Mouse (Mus musculus): Measurements from ENCODE around the gene Ndufaf8. TPM values are rescaled to one million over a fixed set of nuclear protein-coding genes. Genes with fewer than 3 reads are reported as not detected.

The Ndufaf8 gene
- polyA plus RNA-seq, 1 experiment from 2014 or later = 61.3 TPM

GRCm38 (mm10) chr11:120119936-120120541 is 21.3 kb downstream of the Ndufaf8 start:
- H3K36me3 ChIP-seq (ENCODE audit: control insufficient read depth, insufficient read depth, low read length) = peaks cover under 1% of the 10 kb centered on the region; the same call in 1 of the 2 replicates
- H3K9ac ChIP-seq (ENCODE audit: low read length) = no peak overlapping the region

GRCm38 (mm10) chr11:120120642-120121420 is 22.1 kb downstream of the Ndufaf8 start:
- peak; percentile 93 for DNase-seq (ENCODE audit: low spot score, missing footprints)
- WGBS = 83% methylated on average over 17 of the region's 17 CpGs

More at GRCm38 (mm10) chr11:120119936-120120541, 21.3 kb downstream of the Ndufaf8 start:
- ATAC-seq (ENCODE audit: low FRiP score) (no peak), DNase-seq (ENCODE audit: low spot score, missing footprints) (no peak)
- Histone ChIP-seq H3K4me2 (no peak overlapping the region), H3K27me3 (ENCODE audit: control insufficient read depth, insufficient read depth, low read length) (no peaks in the 10 kb centered on the region), H3K9me3 (ENCODE audit: control insufficient read depth, low read length) (no peaks in the 10 kb centered on the region), H3K27ac (ENCODE audit: low read depth, low read length) (no peak overlapping the region), H3K4me3 (ENCODE audit: low read depth, low read length) (no peak overlapping the region), H3K4me1 (ENCODE audit: control insufficient read depth, insufficient read depth, low read length) (no peaks in the 10 kb centered on the region)
- 90% methylated on average over 10 of the region's 10 CpGs for WGBS

GRCm38 (mm10) chr11:120122126-120122525 is 23.4 kb downstream of the Ndufaf8 start:
- DNase-seq (ENCODE audit: low spot score, missing footprints) (no peak), ATAC-seq (ENCODE audit: low FRiP score) (no peak)
- H3K4me2 ChIP-seq = no peak overlapping the region
- no peaks in the 10 kb centered on the region for H3K36me3 ChIP-seq (ENCODE audit: control insufficient read depth, insufficient read depth, low read length)
- no peak overlapping the region for H3K27ac ChIP-seq (ENCODE audit: low read depth, low read length)
- WGBS = 93% methylated on average over 12 of the region's 12 CpGs
- no peak overlapping the region for H3K9ac ChIP-seq (ENCODE audit: low read length)
- no peaks in the 10 kb centered on the region for H3K27me3 ChIP-seq (ENCODE audit: control insufficient read depth, insufficient read depth, low read length)
- no peaks in the 10 kb centered on the region for H3K4me1 ChIP-seq (ENCODE audit: control insufficient read depth, insufficient read depth, low read length)
- no peak overlapping the region for H3K4me3 ChIP-seq (ENCODE audit: low read depth, low read length)
- H3K9me3 ChIP-seq (ENCODE audit: control insufficient read depth, low read length) = no peaks in the 10 kb centered on the region

More at GRCm38 (mm10) chr11:120120642-120121420, 22.1 kb downstream of the Ndufaf8 start:
- Histone ChIP-seq H3K9me3 (ENCODE audit: control insufficient read depth, low read length) (no peaks in the 10 kb centered on the region), H3K9ac (ENCODE audit: low read length) (no peak overlapping the region), H3K4me2 (no peak overlapping the region), H3K27ac (ENCODE audit: low read depth, low read length) (no peak overlapping the region), H3K27me3 (ENCODE audit: control insufficient read depth, insufficient read depth, low read length) (no peaks in the 10 kb centered on the region), H3K4me3 (ENCODE audit: low read depth, low read length) (no peak overlapping the region), H3K36me3 (ENCODE audit: control insufficient read depth, insufficient read depth, low read length) (no peaks in the 10 kb centered on the region), H3K4me1 (ENCODE audit: control insufficient read depth, insufficient read depth, low read length) (no peaks in the 10 kb centered on the region)
- no peak for ATAC-seq (ENCODE audit: low FRiP score)

GRCm38 (mm10) chr11:120126845-120127244 is 28.1 kb downstream of the Ndufaf8 start:
- Histone ChIP-seq H3K9ac (ENCODE audit: low read length) (no peak overlapping the region), H3K27ac (ENCODE audit: low read depth, low read length) (no peak overlapping the region), H3K4me1 (ENCODE audit: control insufficient read depth, insufficient read depth, low read length) (no peaks in the 10 kb centered on the region), H3K9me3 (ENCODE audit: control insufficient read depth, low read length) (no peaks in the 10 kb centered on the region), H3K4me2 (no peak overlapping the region), H3K4me3 (ENCODE audit: low read depth, low read length) (no peak overlapping the region), H3K36me3 (ENCODE audit: control insufficient read depth, insufficient read depth, low read length) (peaks cover 8% of the 10 kb centered on the region; the same call in 1 of the 2 replicates), H3K27me3 (ENCODE audit: control insufficient read depth, insufficient read depth, low read length) (no peaks in the 10 kb centered on the region)
- 83% methylated on average over 2 of the region's 2 CpGs for WGBS
- ATAC-seq (ENCODE audit: low FRiP score) = no peak
- no peak for DNase-seq (ENCODE audit: low spot score, missing footprints)

GRCm38 (mm10) chr11:120129281-120129680 is 30.6 kb downstream of the Ndufaf8 start:
- Histone ChIP-seq H3K27ac (ENCODE audit: low read depth, low read length) (no peak overlapping the region), H3K4me3 (ENCODE audit: low read depth, low read length) (no peak overlapping the region), H3K27me3 (ENCODE audit: control insufficient read depth, insufficient read depth, low read length) (no peaks in the 10 kb centered on the region), H3K9ac (ENCODE audit: low read length) (no peak overlapping the region), H3K4me2 (no peak overlapping the region), H3K36me3 (ENCODE audit: control insufficient read depth, insufficient read depth, low read length) (peaks cover 8% of the 10 kb centered on the region; the same call in 1 of the 2 replicates), H3K9me3 (ENCODE audit: control insufficient read depth, low read length) (no peaks in the 10 kb centered on the region), H3K4me1 (ENCODE audit: control insufficient read depth, insufficient read depth, low read length) (no peaks in the 10 kb centered on the region)
- 68% methylated on average over 7 of the region's 7 CpGs for WGBS
- ATAC-seq (ENCODE audit: low FRiP score) (no peak), DNase-seq (ENCODE audit: low spot score, missing footprints) (no peak)

- no peak overlapping the region for H3K27ac ChIP-seq (ENCODE audit: low read depth, low read length)
- 0 out of 2 replicates have a peak, but pooled peaks cover 2% of the 10 kb centered on the region for H3K36me3 ChIP-seq (ENCODE audit: control insufficient read depth, insufficient read depth, low read length)
- DNase-seq (ENCODE audit: low spot score, missing footprints) (no peak), ATAC-seq (ENCODE audit: low FRiP score) (no peak)
- no peak overlapping the region for H3K4me3 ChIP-seq (ENCODE audit: low read depth, low read length)
- 93% methylated on average over 5 of the region's 5 CpGs for WGBS
- H3K27me3 ChIP-seq (ENCODE audit: control insufficient read depth, insufficient read depth, low read length) = no peaks in the 10 kb centered on the region
- H3K4me1 ChIP-seq (ENCODE audit: control insufficient read depth, insufficient read depth, low read length) = peaks cover 4% of the 10 kb centered on the region; the same call in 1 of the 2 replicates
- no peak overlapping the region for H3K9ac ChIP-seq (ENCODE audit: low read length)
- H3K9me3 ChIP-seq (ENCODE audit: control insufficient read depth, low read length) = no peaks in the 10 kb centered on the region
- no peak overlapping the region for H3K4me2 ChIP-seq
Measured at GRCm38 (mm10) chr11:120134148-120134547, 35.4 kb downstream of the Ndufaf8 start.

- DNase-seq (ENCODE audit: low spot score, missing footprints) (no peak), ATAC-seq (ENCODE audit: low FRiP score) (no peak)
- Histone ChIP-seq H3K36me3 (ENCODE audit: control insufficient read depth, insufficient read depth, low read length) (0 out of 2 replicates have a peak, but pooled peaks cover 2% of the 10 kb centered on the region), H3K27ac (ENCODE audit: low read depth, low read length) (no peak overlapping the region), H3K27me3 (ENCODE audit: control insufficient read depth, insufficient read depth, low read length) (no peaks in the 10 kb centered on the region), H3K9ac (ENCODE audit: low read length) (no peak overlapping the region), H3K9me3 (ENCODE audit: control insufficient read depth, low read length) (no peaks in the 10 kb centered on the region), H3K4me3 (ENCODE audit: low read depth, low read length) (no peak overlapping the region), H3K4me2 (no peak overlapping the region), H3K4me1 (ENCODE audit: control insufficient read depth, insufficient read depth, low read length) (peaks cover 4% of the 10 kb centered on the region; the same call in 1 of the 2 replicates)
- WGBS = 96% methylated on average over 9 of the region's 9 CpGs
Measured at GRCm38 (mm10) chr11:120134847-120135530, 36.3 kb downstream of the Ndufaf8 start.

- no peaks in the 10 kb centered on the region for H3K9me3 ChIP-seq (ENCODE audit: control insufficient read depth, low read length)
- H3K27ac ChIP-seq (ENCODE audit: low read depth, low read length) = no peak overlapping the region
- 87% methylated on average over 8 of the region's 8 CpGs for WGBS
- H3K4me3 ChIP-seq (ENCODE audit: low read depth, low read length) = no peak overlapping the region
- H3K4me2 ChIP-seq = no peak overlapping the region
- H3K9ac ChIP-seq (ENCODE audit: low read length) = no peak overlapping the region
- no peak for DNase-seq (ENCODE audit: low spot score, missing footprints)
- H3K27me3 ChIP-seq (ENCODE audit: control insufficient read depth, insufficient read depth, low read length) = no peaks in the 10 kb centered on the region
- H3K36me3 ChIP-seq (ENCODE audit: control insufficient read depth, insufficient read depth, low read length) = no peaks in the 10 kb centered on the region
- peaks cover 4% of the 10 kb centered on the region; the same call in 1 of the 2 replicates for H3K4me1 ChIP-seq (ENCODE audit: control insufficient read depth, insufficient read depth, low read length)
- ATAC-seq (ENCODE audit: low FRiP score) = no peak
Measured at GRCm38 (mm10) chr11:120136195-120136594, 37.5 kb downstream of the Ndufaf8 start.

Measured in midbrain, embryonic 11.5 days (tissue).